Mouse (Mus musculus): ENCODE data around the gene Arhgap45.

GRCm38 (mm10) chr10:80028521-80028846, 12.0 kb downstream of the Arhgap45 start:
- TF ChIP-seq CTCF (IDR thresholded peaks at IDR 0.05; ENCODE audit: borderline replicate concordance, insufficient read depth, low read length) (no peak), POLR2A (IDR thresholded peaks at IDR 0.05; ENCODE audit: low read depth, low read length) (no peak)

Data from embryonic fibroblast, embryonic 13.5 days (primary cell).